Mouse (Mus musculus): ENCODE data around the gene Blmh. TPM values are rescaled to one million over a fixed set of nuclear protein-coding genes. Genes with fewer than 3 reads are reported as not detected.

Blmh gene
- total and polyA plus RNA-seq, 3 experiments = 167 to 261 (median 212) TPM

DNA sequence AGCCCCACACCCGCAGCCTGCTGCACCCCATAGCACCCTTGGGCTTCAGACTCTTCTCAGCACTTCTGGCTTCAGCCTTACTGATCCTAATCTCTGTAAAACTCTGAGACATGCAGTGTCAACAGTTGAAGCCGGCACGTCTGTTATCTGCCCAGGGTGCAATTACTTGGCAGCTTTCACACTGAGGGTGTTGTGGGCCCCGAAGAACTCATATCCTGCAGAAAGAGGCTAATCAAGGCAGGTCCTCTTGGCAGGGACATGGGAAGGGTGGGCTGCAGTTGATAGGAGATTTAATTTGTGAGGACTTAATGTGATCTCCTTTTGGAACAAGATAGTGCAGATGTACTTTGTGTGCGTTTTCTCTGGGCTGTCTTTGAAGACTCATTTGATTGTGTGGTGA, 59.0 kb downstream of the Blmh start:
- Histone ChIP-seq H3K4me2 (ENCODE audit: insufficient read depth, low read depth, poor library complexity, severe bottlenecking) (no peak overlapping the region), H3K79me2 (replicated peaks; ENCODE audit: control insufficient read depth, extremely low read depth, insufficient read depth, poor library complexity, severe bottlenecking) (no peaks in the 10 kb centered on the region), H3K36me3 (replicated peaks in 1 of 2; ENCODE audit: control insufficient read depth in 1 of 2, insufficient read depth in 1 of 2, low read length in 1 of 2) (peaks cover 71 to 93% of the 10 kb centered on the region in 2 experiments), H3K4me3 (replicated peaks in 1 of 3; ENCODE audit: low read depth in 2 of 3, low read length in 2 of 3, poor library complexity in 1 of 3) (no peak overlapping the region), H3K4me1 (ENCODE audit: control insufficient read depth in 1 of 2, insufficient read depth in 2 of 2) (peaks cover 0 to 3% of the 10 kb centered on the region in 2 experiments; a peak in 1 of 4 replicates), H3K27me3 (replicated peaks) (no peaks in the 10 kb centered on the region), H3K27ac (ENCODE audit: insufficient read depth, low read depth) (no peak overlapping the region), H3K9ac (ENCODE audit: insufficient read depth, low read depth) (no peak overlapping the region), H3K9me3 (replicated peaks; ENCODE audit: low read length) (no peaks in the 10 kb centered on the region)
- DNase-seq (ENCODE audit: extremely low read depth) = no peak
- in situ Hi-C loops (cut with MboI; ENCODE audit: low pct_ligation_motif_present, low pct_unique_long_range_greater_than_20kb, low sequenced_read_pairs) = loop anchor here (25.0 kb wide), 1 partner anchor 479 kb away; the partner anchor contains the start of gene Coro6
- TF ChIP-seq POLR2AphosphoS2 (IDR thresholded peaks at IDR 0.05; ENCODE audit: low read depth, low read length) (no peak), NRF1 (IDR thresholded peaks at IDR 0.05; ENCODE audit: low read depth, low read length) (no peak), SIN3A (IDR thresholded peaks at IDR 0.05; ENCODE audit: low read length) (no peak), UBTF (IDR thresholded peaks at IDR 0.05; ENCODE audit: low read depth, low read length) (no peak), KAT2A (IDR thresholded peaks at IDR 0.05; ENCODE audit: insufficient replicate concordance, low read length) (no peak), RAD21 (IDR thresholded peaks at IDR 0.05; ENCODE audit: low read depth, low read length) (no peak), RCOR1 (conservative IDR thresholded peaks at IDR 0.05; ENCODE audit: low read depth, low read length) (no peak), E2F4 (IDR thresholded peaks at IDR 0.05; ENCODE audit: insufficient replicate concordance, low read depth, low read length) (no peak), EP300 (IDR thresholded peaks at IDR 0.05; ENCODE audit: low read length) (no peak), PAX5 (IDR thresholded peaks at IDR 0.05; ENCODE audit: low read length) (no peak), TCF12 (IDR thresholded peaks at IDR 0.05; ENCODE audit: low read depth, low read length) (no peak), CHD2 (IDR thresholded peaks at IDR 0.05; ENCODE audit: low read length) (no peak), MAX (IDR thresholded peaks at IDR 0.05; ENCODE audit: low read length) (no peak), NELFE (IDR thresholded peaks at IDR 0.05; ENCODE audit: low read depth, low read length) (no peak)
- dilution Hi-C loops (cut with MboI; ENCODE audit: extremely low pct_ligation_motif_present, extremely low pct_unique_long_range_greater_than_20kb, low sequenced_read_pairs) = no loop called here

DNA sequence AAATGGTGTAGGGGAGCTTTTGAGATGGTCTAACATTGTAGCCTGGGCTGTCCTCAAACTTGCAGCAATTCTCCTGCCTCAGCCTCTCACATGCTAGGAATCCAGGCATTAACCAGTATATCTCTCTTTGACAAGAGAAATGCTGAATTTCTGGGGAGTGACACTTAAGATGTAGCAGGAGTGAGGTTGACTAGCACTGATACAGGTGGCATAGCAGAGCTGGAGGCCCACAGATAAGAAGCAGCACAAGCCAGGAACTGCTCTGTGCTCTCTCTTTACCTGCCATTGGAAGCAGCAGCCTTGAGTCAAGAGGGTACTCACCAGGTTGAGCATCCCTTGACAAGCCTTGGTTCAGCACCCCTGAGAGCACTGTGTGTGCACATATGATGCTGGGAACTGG, 59.6 kb downstream of the Blmh start:
- dilution Hi-C loops (cut with MboI; ENCODE audit: extremely low pct_ligation_motif_present, extremely low pct_unique_long_range_greater_than_20kb, low sequenced_read_pairs) = no loop called here

More for the DNA sequence above, 59.6 kb downstream of the Blmh start:
- Histone ChIP-seq H3K9ac (ENCODE audit: insufficient read depth, low read depth) (no peak overlapping the region), H3K9me3 (replicated peaks; ENCODE audit: low read length) (no peaks in the 10 kb centered on the region), H3K36me3 (replicated peaks in 1 of 2; ENCODE audit: control insufficient read depth in 1 of 2, insufficient read depth in 1 of 2, low read length in 1 of 2) (peaks cover 66 to 91% of the 10 kb centered on the region in 2 experiments), H3K4me1 (ENCODE audit: control insufficient read depth in 1 of 2, insufficient read depth in 2 of 2) (peaks cover 0 to 8% of the 10 kb centered on the region in 2 experiments; a peak in 1 of 4 replicates), H3K4me2 (ENCODE audit: insufficient read depth, low read depth, poor library complexity, severe bottlenecking) (no peak overlapping the region), H3K27me3 (replicated peaks) (no peaks in the 10 kb centered on the region), H3K4me3 (replicated peaks in 1 of 3; ENCODE audit: low read depth in 2 of 3, low read length in 2 of 3, poor library complexity in 1 of 3) (no peak overlapping the region), H3K27ac (ENCODE audit: insufficient read depth, low read depth) (no peak overlapping the region), H3K79me2 (replicated peaks; ENCODE audit: control insufficient read depth, extremely low read depth, insufficient read depth, poor library complexity, severe bottlenecking) (no peaks in the 10 kb centered on the region)
- no peak for DNase-seq (ENCODE audit: extremely low read depth)
- TF ChIP-seq TBP (conservative IDR thresholded peaks at IDR 0.05; ENCODE audit: low read depth, low read length) (no peak), PAX5 (IDR thresholded peaks at IDR 0.05; ENCODE audit: low read length) (no peak), USF1 (IDR thresholded peaks at IDR 0.05; ENCODE audit: low read depth, low read length) (no peak), IRF4 (IDR thresholded peaks at IDR 0.05; ENCODE audit: low read depth, low read length) (no peak)
- in situ Hi-C loops (cut with MboI; ENCODE audit: low pct_ligation_motif_present, low pct_unique_long_range_greater_than_20kb, low sequenced_read_pairs) = loop anchor here (25.0 kb wide), 1 partner anchor 478 kb away; the partner anchor contains the start of gene Coro6
